Mouse (Mus musculus) midbrain, embryonic 10.5 days (tissue): ENCODE results near the gene Rasl10b. TPM values are rescaled to one million over a fixed set of nuclear protein-coding genes. Genes with fewer than 3 reads are reported as not detected.

Source experiments
- DNase-seq: peaks from one replicate; pipeline ENCODE4 v3.0.0-alpha.2; 2017; ENCODE audit warnings: low spot score
- H3K27ac ChIP-seq: fragments of 300-500 bp; sonication (generic); replicated peaks from 2 replicates; pipeline ENCODE4 v1.5.1; 2016; ENCODE audit warnings: mild to moderate bottlenecking
- H3K27me3 ChIP-seq: fragments of 300-500 bp; sonication (generic); 2 replicates; pipeline ENCODE4 v1.6.1; 2016; ENCODE audit warnings: low read depth, mild to moderate bottlenecking; ENCODE audit not compliant: poor library complexity, severe bottlenecking
- H3K36me3 ChIP-seq: fragments of 300-500 bp; sonication (generic); 2 replicates; pipeline ENCODE4 v1.6.1; 2016; ENCODE audit warnings: mild to moderate bottlenecking, moderate library complexity
- H3K4me1 ChIP-seq: fragments of 300-500 bp; sonication (generic); 2 replicates; pipeline ENCODE4 v1.6.1; 2016
- H3K4me3 ChIP-seq: fragments of 300-500 bp; sonication (generic); 2 replicates; pipeline ENCODE4 v1.5.1; 2016; ENCODE audit warnings: mild to moderate bottlenecking, moderate library complexity
- H3K9me3 ChIP-seq: fragments of 300-500 bp; sonication (generic); replicated peaks from 2 replicates; pipeline ENCODE4 v1.6.1; 2016; ENCODE audit warnings: mild to moderate bottlenecking
- WGBS: fragments of 180-500 bp; shearing (Covaris S2); methylation state at CpG from one replicate; pipeline ENCODE4 v1.1.7; 2016; 5-methylcytosine and 5-hydroxymethylcytosine counted together
- polyA plus RNA-seq: library from polyadenylated mRNA; unstranded; fragments of >200 nt; fragmentation: Nextera tagmentation; extraction: Ambion mirVana; gene quantifications from 2 replicates; pipeline ENCODE4 v1.2.1, GENCODE M21; 2016

The Rasl10b gene
- polyA plus RNA-seq, 1 experiment from 2014 or later, result 3.9 TPM

- H3K4me3 ChIP-seq, result no peak overlapping the region
- H3K27me3 ChIP-seq, result peaks cover 74% of the 10 kb centered on the region
- no peaks in the 10 kb centered on the region for H3K9me3 ChIP-seq
- 78% methylated on average over 3 of the region's 3 CpGs for WGBS
- peaks cover 31% of the 10 kb centered on the region for H3K4me1 ChIP-seq
- 0 out of 2 replicates have a peak overlapping the region, but pooled peaks have one; percentile 9 for H3K27ac ChIP-seq
- no peaks in the 10 kb centered on the region for H3K36me3 ChIP-seq
- DNase-seq, result no peak
Measured at GRCm38 (mm10) chr11:83455608-83456007, 46.7 kb downstream of the Rasl10b start.

GRCm38 (mm10) chr11:83457257-83457656 is 48.3 kb downstream of the Rasl10b start:
- DNase-seq, result no peak
- Histone ChIP-seq H3K27ac (peak overlapping the region; percentile 28; the same call in 1 of the 2 replicates), H3K4me1 (peaks cover 40% of the 10 kb centered on the region), H3K27me3 (peaks cover 83% of the 10 kb centered on the region), H3K36me3 (no peaks in the 10 kb centered on the region), H3K9me3 (no peaks in the 10 kb centered on the region), H3K4me3 (0 out of 2 replicates have a peak overlapping the region, but pooled peaks have one; percentile 20)
- 24% methylated on average over 7 of the region's 7 CpGs for WGBS

- Histone ChIP-seq H3K4me1 (peaks cover 48% of the 10 kb centered on the region), H3K27ac (no peak overlapping the region), H3K9me3 (no peaks in the 10 kb centered on the region), H3K27me3 (peaks cover 89% of the 10 kb centered on the region), H3K36me3 (no peaks in the 10 kb centered on the region), H3K4me3 (no peak overlapping the region)
- no peak for DNase-seq
- 62% methylated on average over 9 of the region's 9 CpGs for WGBS
Measured at GRCm38 (mm10) chr11:83457912-83458601, 49.1 kb downstream of the Rasl10b start.

GRCm38 (mm10) chr11:83461462-83462027 is 52.6 kb downstream of the Rasl10b start:
- 61% methylated on average over 10 of the region's 10 CpGs for WGBS
- no peak for DNase-seq
- H3K4me3 ChIP-seq, result peak overlapping the region; percentile 80

GRCm38 (mm10) chr11:83462711-83463244 is 53.8 kb downstream of the Rasl10b start, which contains the start of gene Mmp28:
Mmp28 (minus strand) TSS chr11:83463071.
- Histone ChIP-seq H3K27me3 (peaks cover 97% of the 10 kb centered on the region), H3K4me1 (peaks cover 30% of the 10 kb centered on the region), H3K4me3 (peak within 1 kb of the TSS; percentile 80), H3K27ac (peak within 1 kb of the TSS; percentile 77), H3K9me3 (no peaks in the 10 kb centered on the region), H3K36me3 (no peaks in the 10 kb centered on the region)
- WGBS, result under 1% methylated on average over 42 of the region's 42 CpGs
- peak; percentile 59 for DNase-seq

More at GRCm38 (mm10) chr11:83461462-83462027, 52.6 kb downstream of the Rasl10b start:
- Histone ChIP-seq H3K9me3 (no peaks in the 10 kb centered on the region), H3K27ac (no peak overlapping the region), H3K36me3 (no peaks in the 10 kb centered on the region), H3K4me1 (peaks cover 43% of the 10 kb centered on the region), H3K27me3 (peaks cover 93% of the 10 kb centered on the region)

- Histone ChIP-seq H3K4me1 (peaks cover 19% of the 10 kb centered on the region), H3K27ac (no peak overlapping the region), H3K36me3 (no peaks in the 10 kb centered on the region), H3K4me3 (no peak overlapping the region), H3K27me3 (peaks cover 91% of the 10 kb centered on the region), H3K9me3 (no peaks in the 10 kb centered on the region)
- 48% methylated on average over 2 of the region's 2 CpGs for WGBS
- no peak for DNase-seq
Measured at GRCm38 (mm10) chr11:83465976-83466375, 57.0 kb downstream of the Rasl10b start.

GRCm38 (mm10) chr11:83467120-83467652 is 58.2 kb downstream of the Rasl10b start:
- no peaks in the 10 kb centered on the region for H3K36me3 ChIP-seq
- H3K27ac ChIP-seq, result no peak overlapping the region
- no peak for DNase-seq
- H3K9me3 ChIP-seq, result no peaks in the 10 kb centered on the region
- no peak overlapping the region for H3K4me3 ChIP-seq
- H3K4me1 ChIP-seq, result peaks cover 15% of the 10 kb centered on the region
- H3K27me3 ChIP-seq, result peaks cover 90% of the 10 kb centered on the region
- 77% methylated on average over 11 of the region's 11 CpGs for whole genome bisulfite sequencing

- Histone ChIP-seq H3K9me3 (no peaks in the 10 kb centered on the region), H3K4me3 (no peak overlapping the region), H3K27me3 (peaks cover 74% of the 10 kb centered on the region), H3K36me3 (no peaks in the 10 kb centered on the region), H3K27ac (no peak overlapping the region), H3K4me1 (peaks cover 6% of the 10 kb centered on the region)
- WGBS, result 83% methylated on average over 3 of the region's 3 CpGs
- no peak for DNase-seq
Measured at GRCm38 (mm10) chr11:83468765-83469164, 59.8 kb downstream of the Rasl10b start.

Other genes starting within 250 kb of the Rasl10b start
- not detected in 2 replicates for gene Slfn4, start 234.0 kb upstream of the Rasl10b start, polyA plus RNA-seq
- gene Slfn3, start 217.8 kb upstream of the Rasl10b start, polyA plus RNA-seq, result 0.33 and 0.41 TPM in 2 replicates
- 0.12 and 0.21 TPM in 2 replicates for gene Slfn14, start 122.4 kb upstream of the Rasl10b start, polyA plus RNA-seq
- gene Ap2b1, start 110.1 kb upstream of the Rasl10b start, polyA plus RNA-seq, result 73.5 and 89.6 TPM in 2 replicates
- gene Pex12, start 106.6 kb upstream of the Rasl10b start, polyA plus RNA-seq, result 17.0 and 18.0 TPM in 2 replicates
- 0.09 TPM in 1 of 2 replicates, not detected in the other for gene Gas2l2, start 20.3 kb downstream of the Rasl10b start, polyA plus RNA-seq
- gene 1700020L24Rik, start 28.5 kb downstream of the Rasl10b start, polyA plus RNA-seq, result 0.54 TPM in 1 of 2 replicates, not detected in the other
- gene Mmp28, start 53.9 kb downstream of the Rasl10b start, polyA plus RNA-seq, result 1.2 and 1.6 TPM in 2 replicates
- 11.2 and 12.6 TPM in 2 replicates for gene Taf15, start 63.9 kb downstream of the Rasl10b start, polyA plus RNA-seq
- gene Heatr9, start 113.0 kb downstream of the Rasl10b start, polyA plus RNA-seq, result not detected in 2 replicates
- gene Ccl5, start 121.4 kb downstream of the Rasl10b start, polyA plus RNA-seq, result not detected in 2 replicates
- gene Ccl9, start 169.5 kb downstream of the Rasl10b start, polyA plus RNA-seq, result 1.2 and 1.4 TPM in 2 replicates
- gene Ccl6, start 183.9 kb downstream of the Rasl10b start, polyA plus RNA-seq, result 1.7 and 2.1 TPM in 2 replicates
- not detected in 2 replicates for gene Rpl9-ps1, start 236.5 kb downstream of the Rasl10b start, polyA plus RNA-seq
- gene Ccl3, start 240.2 kb downstream of the Rasl10b start, polyA plus RNA-seq, result 0.97 and 1.3 TPM in 2 replicates